Mouse (Mus musculus): Measurements from ENCODE around the gene Pdk1. TPM values are rescaled to one million over a fixed set of nuclear protein-coding genes. Genes with fewer than 3 reads are reported as not detected.

The Pdk1 gene
- total and polyA plus RNA-seq, 3 experiments, result 12.2 to 56.1 TPM; not detected in 1

GRCm38 (mm10) chr2:71877865-71878264 is 4.8 kb downstream of the Pdk1 start:
- Histone ChIP-seq H3K36me3 (ENCODE audit: control insufficient read depth in 1 of 2, insufficient read depth in 2 of 2, low read length in 2 of 2) (peaks cover 3 to 20% of the 10 kb centered on the region in 2 experiments; a peak in 3 of 4 replicates), H3K4me3 (ENCODE audit: control insufficient read depth in 1 of 2, insufficient read depth in 1 of 2, low read depth in 2 of 2, low read length in 2 of 2) (no peak overlapping the region), H3K9me3 (replicated peaks; ENCODE audit: insufficient read depth, low read length) (no peaks in the 10 kb centered on the region), H3K9ac (ENCODE audit: control insufficient read depth, low read depth, low read length, poor library complexity, severe bottlenecking) (no peak overlapping the region), H3K79me2 (ENCODE audit: control insufficient read depth, insufficient read depth, low read length, poor library complexity) (no peaks in the 10 kb centered on the region; the same call in 1 of the 2 replicates), H3K4me1 (ENCODE audit: control insufficient read depth in 1 of 2, insufficient read depth in 2 of 2, low read length in 2 of 2) (peaks cover 4 to 18% of the 10 kb centered on the region in 2 experiments), H3K27me3 (ENCODE audit: control insufficient read depth in 1 of 2, insufficient read depth in 2 of 2, low read length in 2 of 2) (no peaks in the 10 kb centered on the region), H3K27ac (ENCODE audit: control insufficient read depth, low read depth, low read length) (peak overlapping the region; percentile 23)
- TF ChIP-seq USF1 (IDR thresholded peaks at IDR 0.05; ENCODE audit: low read depth, low read length) (no peak), TCF12 (IDR thresholded peaks at IDR 0.05; ENCODE audit: low read depth, low read length) (no peak), ZKSCAN1 (IDR thresholded peaks at IDR 0.05; ENCODE audit: low read depth, low read length) (no peak), EP300 (IDR thresholded peaks at IDR 0.05; ENCODE audit: low read depth in 1 of 2, low read length in 2 of 2) (no peak), NELFE (IDR thresholded peaks at IDR 0.05; ENCODE audit: low read depth, low read length) (no peak), JUND (IDR thresholded peaks at IDR 0.05; ENCODE audit: low read depth, low read length) (no peak), MAX (IDR thresholded peaks at IDR 0.05; ENCODE audit: low read length) (no peak), RCOR1 (IDR thresholded peaks at IDR 0.05; ENCODE audit: low read depth, low read length) (no peak), GATA1 (IDR thresholded peaks at IDR 0.05; ENCODE audit: low read depth, low read length) (no peak), CTCF (IDR thresholded peaks at IDR 0.05 in 2 of 3, conservative IDR thresholded peaks at IDR 0.05 in 1 of 3; ENCODE audit: control insufficient read depth in 1 of 3, insufficient read depth in 1 of 3, low read depth in 2 of 3, low read length in 3 of 3, poor library complexity in 1 of 3, severe bottlenecking in 1 of 3) (no peak), MYB (IDR thresholded peaks at IDR 0.05; ENCODE audit: low read depth, low read length) (no peak), E2F4 (IDR thresholded peaks at IDR 0.05; ENCODE audit: borderline replicate concordance, low read depth, low read length) (no peak), SIN3A (IDR thresholded peaks at IDR 0.05; ENCODE audit: low read length) (no peak), TAL1 (IDR thresholded peaks at IDR 0.05; ENCODE audit: low read length) (no peak), ZC3H11A (IDR thresholded peaks at IDR 0.05; ENCODE audit: low read depth, low read length) (no peak), NRF1 (IDR thresholded peaks at IDR 0.05; ENCODE audit: insufficient read depth, low read depth, low read length, poor library complexity, severe bottlenecking) (no peak), RAD21 (IDR thresholded peaks at IDR 0.05; ENCODE audit: low read depth, low read length) (no peak), ZMIZ1 (IDR thresholded peaks at IDR 0.05; ENCODE audit: low read depth, low read length) (no peak)
- no peak for DNase-seq (ENCODE audit: low read depth, low spot score)

GRCm38 (mm10) chr2:71878441-71878840 is 5.4 kb downstream of the Pdk1 start:
- Histone ChIP-seq H3K27me3 (ENCODE audit: control insufficient read depth in 1 of 2, insufficient read depth in 2 of 2, low read length in 2 of 2) (no peaks in the 10 kb centered on the region), H3K9ac (ENCODE audit: control insufficient read depth, low read depth, low read length, poor library complexity, severe bottlenecking) (no peak overlapping the region), H3K36me3 (ENCODE audit: control insufficient read depth in 1 of 2, insufficient read depth in 2 of 2, low read length in 2 of 2) (peaks cover 3 to 20% of the 10 kb centered on the region in 2 experiments; a peak in 3 of 4 replicates), H3K4me3 (ENCODE audit: control insufficient read depth in 1 of 2, insufficient read depth in 1 of 2, low read depth in 2 of 2, low read length in 2 of 2) (no peak overlapping the region), H3K79me2 (ENCODE audit: control insufficient read depth, insufficient read depth, low read length, poor library complexity) (no peaks in the 10 kb centered on the region; the same call in 1 of the 2 replicates), H3K27ac (ENCODE audit: control insufficient read depth, low read depth, low read length) (peak overlapping the region; percentile 23), H3K4me1 (ENCODE audit: control insufficient read depth in 1 of 2, insufficient read depth in 2 of 2, low read length in 2 of 2) (peaks cover 4 to 18% of the 10 kb centered on the region in 2 experiments), H3K9me3 (replicated peaks; ENCODE audit: insufficient read depth, low read length) (no peaks in the 10 kb centered on the region)
- TF ChIP-seq ZC3H11A (IDR thresholded peaks at IDR 0.05; ENCODE audit: low read depth, low read length) (no peak), CHD2 (IDR thresholded peaks at IDR 0.05; ENCODE audit: low read length) (no peak), ZMIZ1 (IDR thresholded peaks at IDR 0.05; ENCODE audit: low read depth, low read length) (no peak), MXI1 (IDR thresholded peaks at IDR 0.05; ENCODE audit: low read depth, low read length) (peak; percentile 20; the same call in 1 of the 2 replicates), SIN3A (IDR thresholded peaks at IDR 0.05; ENCODE audit: low read length) (peak; percentile 42; the same call in 1 of the 2 replicates), CTCF (IDR thresholded peaks at IDR 0.05 in 2 of 3, conservative IDR thresholded peaks at IDR 0.05 in 1 of 3; ENCODE audit: control insufficient read depth in 1 of 3, insufficient read depth in 1 of 3, low read depth in 2 of 3, low read length in 3 of 3, poor library complexity in 1 of 3, severe bottlenecking in 1 of 3) (peak in 1 of 3 experiments; percentile 28; a peak in 2 of 6 replicates), MAX (IDR thresholded peaks at IDR 0.05; ENCODE audit: low read length) (no peak), TCF12 (IDR thresholded peaks at IDR 0.05; ENCODE audit: low read depth, low read length) (0 out of 2 replicates have a peak, but pooled peaks have one; percentile 20), USF1 (IDR thresholded peaks at IDR 0.05; ENCODE audit: low read depth, low read length) (no peak), POLR2AphosphoS2 (IDR thresholded peaks at IDR 0.05; ENCODE audit: low read length) (no peak), USF2 (IDR thresholded peaks at IDR 0.05; ENCODE audit: borderline replicate concordance in 1 of 2, insufficient read depth in 1 of 2, low read depth in 1 of 2, low read length in 2 of 2) (no peak), JUND (IDR thresholded peaks at IDR 0.05; ENCODE audit: low read depth, low read length) (no peak), E2F4 (IDR thresholded peaks at IDR 0.05; ENCODE audit: borderline replicate concordance, low read depth, low read length) (no peak), EP300 (IDR thresholded peaks at IDR 0.05; ENCODE audit: low read depth in 1 of 2, low read length in 2 of 2) (peak; percentile 22 to 37; a peak in 2 of 4 replicates), SMC3 (IDR thresholded peaks at IDR 0.05; ENCODE audit: low read depth, low read length) (peak; percentile 28), GATA1 (IDR thresholded peaks at IDR 0.05; ENCODE audit: low read depth, low read length) (peak; percentile 36; the same call in 1 of the 2 replicates), MAFK (IDR thresholded peaks at IDR 0.05; ENCODE audit: borderline replicate concordance, low read depth, low read length) (no peak), NELFE (IDR thresholded peaks at IDR 0.05; ENCODE audit: low read depth, low read length) (no peak), BHLHE40 (IDR thresholded peaks at IDR 0.05; ENCODE audit: borderline replicate concordance, low read depth, low read length) (no peak)
- DNase-seq (ENCODE audit: low read depth, low spot score), result peak; percentile 70

All from MEL (cell line).